Mouse (Mus musculus) midbrain, embryonic 11.5 days (tissue): Measurements from ENCODE around the gene Tmem223. TPM values are rescaled to one million over a fixed set of nuclear protein-coding genes. Genes with fewer than 3 reads are reported as not detected.
"Not testable (repeated sequence)": the region's sequence is repeated elsewhere in the genome, so short reads cannot be mapped to it uniquely, and the experiment has no call there.

ENCODE experiments used
- ATAC-seq: fragments of 200-750 bp; cut with Nextera tagmentation; 2 replicates; pipeline ENCODE4 v1.8.0; 2017; ENCODE audit warnings: moderate TSS enrichment, moderate library complexity; ENCODE audit not compliant: low FRiP score
- DNase-seq: peaks from one replicate; pipeline ENCODE4 v3.0.0; 2015; ENCODE audit warnings: low spot score; ENCODE audit errors: missing footprints
- H3K27ac ChIP-seq: fragments of 300-500 bp; sonication (generic); 2 replicates; pipeline ENCODE4 v1.5.1; 2014; ENCODE audit warnings: low read depth, low read length
- H3K27me3 ChIP-seq: fragments of 300-500 bp; sonication (generic); 2 replicates; pipeline ENCODE4 v1.6.1; 2014; ENCODE audit warnings: mild to moderate bottlenecking, low read length, moderate library complexity, mixed read lengths; ENCODE audit not compliant: control insufficient read depth, insufficient read depth
- H3K36me3 ChIP-seq: fragments of 300-500 bp; sonication (generic); 2 replicates; pipeline ENCODE4 v1.6.1; 2014; ENCODE audit warnings: mild to moderate bottlenecking, low read length, moderate library complexity, mixed read lengths; ENCODE audit not compliant: control insufficient read depth, insufficient read depth
- H3K4me1 ChIP-seq: fragments of 300-500 bp; sonication (generic); 2 replicates; pipeline ENCODE4 v1.6.1; 2014; ENCODE audit warnings: low read length; ENCODE audit not compliant: control insufficient read depth, insufficient read depth
- H3K4me2 ChIP-seq: fragments of 300-500 bp; sonication (generic); 2 replicates; pipeline ENCODE4 v1.6.1; 2014; ENCODE audit warnings: mild to moderate bottlenecking, moderate library complexity
- H3K4me3 ChIP-seq: fragments of 300-500 bp; sonication (generic); 2 replicates; pipeline ENCODE4 v1.5.1; 2014; ENCODE audit warnings: low read depth, low read length
- H3K9ac ChIP-seq: fragments of 300-500 bp; sonication (generic); 2 replicates; pipeline ENCODE4 v1.6.1; 2014; ENCODE audit warnings: low read length
- H3K9me3 ChIP-seq: fragments of 300-500 bp; sonication (generic); 2 replicates; pipeline ENCODE4 v1.6.1; 2016; ENCODE audit warnings: low read length; ENCODE audit not compliant: control insufficient read depth
- WGBS: fragments of 180-500 bp; shearing (Covaris S2); extraction: QIAGEN DNeasy Blood & Tissue Kit; methylation state at CpG from one replicate; pipeline ENCODE4 v1.1.7; 2014; 5-methylcytosine and 5-hydroxymethylcytosine counted together
- polyA plus RNA-seq: library from polyadenylated mRNA; unstranded; fragments of >200 nt; fragmentation: Nextera tagmentation; extraction: Ambion mirVana; gene quantifications from 2 replicates; pipeline ENCODE4 v1.2.1, GENCODE M21; 2014

Gene Tmem223
- polyA plus RNA-seq, 1 experiment from 2014 or later = 197 TPM

- H3K4me1 ChIP-seq = peaks cover 14% of the 10 kb centered on the region
- no peak overlapping the region for H3K27ac ChIP-seq
- H3K36me3 ChIP-seq = peaks cover 8% of the 10 kb centered on the region
- 32% methylated on average over 3 of the region's 3 CpGs for WGBS
- no peak overlapping the region for H3K4me2 ChIP-seq
- H3K27me3 ChIP-seq = no peaks in the 10 kb centered on the region
- no peaks in the 10 kb centered on the region for H3K9me3 ChIP-seq
- DNase-seq (peak; percentile 83), ATAC-seq (no peak)
- no peak overlapping the region for H3K4me3 ChIP-seq
- no peak overlapping the region for H3K9ac ChIP-seq
Observed at GRCm38 (mm10) chr19:8726609-8727390, 44.0 kb upstream of the Tmem223 start.

GRCm38 (mm10) chr19:8727495-8728114 is 43.2 kb upstream of the Tmem223 start:
- H3K4me1 ChIP-seq = peaks cover 7% of the 10 kb centered on the region; the same call in 1 of the 2 replicates
- DNase-seq (peak; percentile 88), ATAC-seq (no peak)
- no peak overlapping the region for H3K4me2 ChIP-seq
- H3K36me3 ChIP-seq = peaks cover 8% of the 10 kb centered on the region
- H3K4me3 ChIP-seq = no peak overlapping the region
- 26% methylated on average over 5 of the region's 5 CpGs for WGBS
- H3K27me3 ChIP-seq = no peaks in the 10 kb centered on the region
- no peak overlapping the region for H3K9ac ChIP-seq
- no peak overlapping the region for H3K27ac ChIP-seq
- H3K9me3 ChIP-seq = no peaks in the 10 kb centered on the region

- DNase-seq = peak; percentile 77
- not testable (repeated sequence) for H3K4me1 ChIP-seq, H3K27me3 ChIP-seq, H3K4me2 ChIP-seq, H3K9ac ChIP-seq, H3K4me3 ChIP-seq, H3K36me3 ChIP-seq, ATAC-seq, H3K27ac ChIP-seq, H3K9me3 ChIP-seq
- 51% methylated on average over 3 of the region's 3 CpGs for WGBS
Observed at GRCm38 (mm10) chr19:8728335-8729099, 42.3 kb upstream of the Tmem223 start.

- Histone ChIP-seq H3K9me3 (no peaks in the 10 kb centered on the region), H3K27ac (no peak overlapping the region), H3K36me3 (peaks cover 6% of the 10 kb centered on the region; the same call in 1 of the 2 replicates), H3K4me2 (no peak overlapping the region), H3K9ac (no peak overlapping the region), H3K4me1 (peaks cover 6% of the 10 kb centered on the region), H3K27me3 (no peaks in the 10 kb centered on the region), H3K4me3 (no peak overlapping the region)
- DNase-seq (peak; percentile 26), ATAC-seq (no peak)
- 73% methylated on average over 3 of the region's 3 CpGs for WGBS
Observed at GRCm38 (mm10) chr19:8734334-8734733, 36.5 kb upstream of the Tmem223 start.

GRCm38 (mm10) chr19:8735389-8736159 is 35.2 kb upstream of the Tmem223 start, which contains the start of gene Wdr74:
TSS of gene Wdr74 (plus strand) at chr19:8735827.
- Histone ChIP-seq H3K27ac (no peak within 1 kb of the TSS), H3K9ac (peak within 1 kb of the TSS; percentile 73), H3K4me1 (peaks cover 6% of the 10 kb centered on the region), H3K27me3 (no peaks in the 10 kb centered on the region), H3K4me2 (peak within 1 kb of the TSS; percentile 87), H3K9me3 (no peaks in the 10 kb centered on the region), H3K4me3 (peak within 1 kb of the TSS; percentile 87), H3K36me3 (peaks cover 8% of the 10 kb centered on the region; the same call in 1 of the 2 replicates)
- peak; percentile 100 for DNase-seq
- peak; percentile 93 for ATAC-seq
- under 1% methylated on average over 32 of the region's 32 CpGs for WGBS

GRCm38 (mm10) chr19:8736160-8736467 is 34.7 kb upstream of the Tmem223 start:
- H3K4me1 ChIP-seq = peaks cover 11% of the 10 kb centered on the region
- DNase-seq (no peak), ATAC-seq (peak; percentile 62)
- H3K4me3 ChIP-seq = peak overlapping the region; percentile 87
- H3K36me3 ChIP-seq = peaks cover 8% of the 10 kb centered on the region; the same call in 1 of the 2 replicates
- no peaks in the 10 kb centered on the region for H3K27me3 ChIP-seq
- whole genome bisulfite sequencing = 2% methylated on average over 11 of the region's 11 CpGs
- no peak overlapping the region for H3K27ac ChIP-seq
- peak overlapping the region; percentile 87 for H3K4me2 ChIP-seq
- peak overlapping the region; percentile 73 for H3K9ac ChIP-seq
- no peaks in the 10 kb centered on the region for H3K9me3 ChIP-seq

- Histone ChIP-seq H3K9me3 (no peaks in the 10 kb centered on the region), H3K36me3 (peaks cover 8% of the 10 kb centered on the region; the same call in 1 of the 2 replicates), H3K4me3 (no peak overlapping the region), H3K4me2 (no peak overlapping the region), H3K27ac (no peak overlapping the region), H3K4me1 (peaks cover 16% of the 10 kb centered on the region), H3K27me3 (no peaks in the 10 kb centered on the region), H3K9ac (no peak overlapping the region)
- ATAC-seq (no peak), DNase-seq (peak; percentile 72)
- 90% methylated on average over 7 of the region's 7 CpGs for WGBS
Observed at GRCm38 (mm10) chr19:8738911-8739310, 31.9 kb upstream of the Tmem223 start.

- DNase-seq (peak; percentile 76), ATAC-seq (no peak)
- no peak overlapping the region for H3K4me2 ChIP-seq
- no peaks in the 10 kb centered on the region for H3K27me3 ChIP-seq
- no peaks in the 10 kb centered on the region for H3K9me3 ChIP-seq
- H3K4me1 ChIP-seq = peaks cover 16% of the 10 kb centered on the region
- H3K36me3 ChIP-seq = peaks cover 8% of the 10 kb centered on the region; the same call in 1 of the 2 replicates
- H3K27ac ChIP-seq = no peak overlapping the region
- H3K4me3 ChIP-seq = no peak overlapping the region
- no peak overlapping the region for H3K9ac ChIP-seq
- WGBS = 95% methylated on average over 6 of the region's 6 CpGs
Observed at GRCm38 (mm10) chr19:8739646-8740045, 31.1 kb upstream of the Tmem223 start.
